Mouse (Mus musculus) liver, embryonic 16.5 days (tissue): ENCODE data around the gene Rasgef1b. TPM values are rescaled to one million over a fixed set of nuclear protein-coding genes. Genes with fewer than 3 reads are reported as not detected.

ENCODE experiments used
- ATAC-seq: fragments of 200-750 bp; cut with Nextera tagmentation; 2 replicates; pipeline ENCODE4 v1.8.0; 2017; ENCODE audit warnings: low read depth, mild to moderate bottlenecking, moderate number of reproducible peaks, moderate library complexity
- H3K27ac ChIP-seq: fragments of 300-500 bp; sonication (generic); 2 replicates; pipeline ENCODE4 v1.5.1; 2014; ENCODE audit warnings: mild to moderate bottlenecking, low read length
- H3K27me3 ChIP-seq: fragments of 300-500 bp; sonication (generic); 2 replicates; pipeline ENCODE4 v1.6.1; 2014; ENCODE audit warnings: low read depth, low read length, mixed read lengths; ENCODE audit not compliant: control insufficient read depth, insufficient read depth
- H3K36me3 ChIP-seq: fragments of 300-500 bp; sonication (generic); 2 replicates; pipeline ENCODE4 v1.6.1; 2014; ENCODE audit warnings: mild to moderate bottlenecking; ENCODE audit not compliant: control insufficient read depth, insufficient read depth
- H3K4me1 ChIP-seq: fragments of 300-500 bp; sonication (generic); 2 replicates; pipeline ENCODE4 v1.6.1; 2014; ENCODE audit warnings: low read depth, low read length, mixed read lengths; ENCODE audit not compliant: control insufficient read depth
- H3K4me2 ChIP-seq: fragments of 300-500 bp; sonication (generic); 2 replicates; pipeline ENCODE4 v1.6.1; 2014; ENCODE audit warnings: low read depth, low read length, mixed read lengths
- H3K4me3 ChIP-seq: fragments of 300-500 bp; sonication (generic); 2 replicates; pipeline ENCODE4 v1.5.1; 2014; ENCODE audit warnings: low read depth, mild to moderate bottlenecking, low read length
- H3K9ac ChIP-seq: fragments of 300-500 bp; sonication (generic); 2 replicates; pipeline ENCODE4 v1.6.1; 2014; ENCODE audit warnings: low read depth, low read length
- H3K9me3 ChIP-seq: fragments of 300-500 bp; sonication (generic); replicated peaks from 2 replicates; pipeline ENCODE4 v1.6.1; 2016; ENCODE audit warnings: low read length; ENCODE audit not compliant: control insufficient read depth
- WGBS: fragments of 180-500 bp; shearing (Covaris S2); extraction: QIAGEN DNeasy Blood & Tissue Kit; methylation state at CpG from one replicate; pipeline ENCODE4 v1.1.7; 2014; ENCODE audit not compliant: insufficient replicate concordance; 5-methylcytosine and 5-hydroxymethylcytosine counted together
- polyA plus RNA-seq: library from polyadenylated mRNA; unstranded; fragments of >200 nt; fragmentation: Nextera tagmentation; extraction: Ambion mirVana; gene quantifications from 2 replicates; pipeline ENCODE4 v1.2.1, GENCODE M21; 2015

The Rasgef1b gene
- polyA plus RNA-seq, 1 experiment from 2014 or later = 11.5 TPM

DNA sequence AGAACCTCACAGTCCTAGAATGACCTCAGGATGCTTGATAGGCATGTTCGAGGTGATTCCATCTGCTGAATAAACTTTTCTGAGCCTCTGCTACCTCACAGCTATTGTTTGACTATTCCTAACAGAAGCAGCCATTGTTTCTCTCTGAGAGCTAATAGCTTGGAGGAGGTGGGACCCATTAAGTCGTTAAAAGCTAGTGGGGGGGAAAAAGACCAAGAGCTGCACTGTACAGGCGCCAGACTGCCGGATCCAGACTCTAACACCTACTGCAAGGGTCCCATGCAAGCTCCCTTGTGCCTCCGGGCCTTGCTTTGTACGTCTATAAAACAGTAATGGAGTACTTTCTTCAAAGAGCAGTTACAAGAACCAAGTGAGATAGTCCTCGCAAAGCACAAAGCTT lies 176.2 kb downstream of the Rasgef1b start:
- ATAC-seq = no peak
- Histone ChIP-seq H3K36me3 (no peaks in the 10 kb centered on the region), H3K27me3 (no peaks in the 10 kb centered on the region), H3K9ac (no peak overlapping the region), H3K4me1 (no peaks in the 10 kb centered on the region), H3K4me3 (no peak overlapping the region), H3K9me3 (no peaks in the 10 kb centered on the region), H3K4me2 (no peak overlapping the region), H3K27ac (no peak overlapping the region)
- 57% methylated on average over 7 of the region's 7 CpGs for WGBS

GRCm38 (mm10) chr5:99544664-99545494 lies 184.0 kb downstream of the Rasgef1b start:
- no peak overlapping the region for H3K4me3 ChIP-seq
- 51% methylated on average over 6 of the region's 6 CpGs for WGBS
- H3K27me3 ChIP-seq = no peaks in the 10 kb centered on the region
- H3K9me3 ChIP-seq = no peaks in the 10 kb centered on the region
- H3K9ac ChIP-seq = no peak overlapping the region
- H3K4me2 ChIP-seq = no peak overlapping the region
- H3K27ac ChIP-seq = no peak overlapping the region
- no peaks in the 10 kb centered on the region for H3K36me3 ChIP-seq
- peaks cover 11% of the 10 kb centered on the region for H3K4me1 ChIP-seq
- no peak for ATAC-seq

- Histone ChIP-seq H3K9ac (no peak overlapping the region), H3K27me3 (no peaks in the 10 kb centered on the region), H3K4me1 (peaks cover 11% of the 10 kb centered on the region), H3K36me3 (no peaks in the 10 kb centered on the region), H3K4me3 (no peak overlapping the region), H3K27ac (no peak overlapping the region), H3K9me3 (no peaks in the 10 kb centered on the region), H3K4me2 (no peak overlapping the region)
- 55% methylated on average over 2 of the region's 2 CpGs for WGBS
- ATAC-seq = no peak
These were observed 186.7 kb downstream of the Rasgef1b start for GRCm38 (mm10) chr5:99541999-99542765.

DNA sequence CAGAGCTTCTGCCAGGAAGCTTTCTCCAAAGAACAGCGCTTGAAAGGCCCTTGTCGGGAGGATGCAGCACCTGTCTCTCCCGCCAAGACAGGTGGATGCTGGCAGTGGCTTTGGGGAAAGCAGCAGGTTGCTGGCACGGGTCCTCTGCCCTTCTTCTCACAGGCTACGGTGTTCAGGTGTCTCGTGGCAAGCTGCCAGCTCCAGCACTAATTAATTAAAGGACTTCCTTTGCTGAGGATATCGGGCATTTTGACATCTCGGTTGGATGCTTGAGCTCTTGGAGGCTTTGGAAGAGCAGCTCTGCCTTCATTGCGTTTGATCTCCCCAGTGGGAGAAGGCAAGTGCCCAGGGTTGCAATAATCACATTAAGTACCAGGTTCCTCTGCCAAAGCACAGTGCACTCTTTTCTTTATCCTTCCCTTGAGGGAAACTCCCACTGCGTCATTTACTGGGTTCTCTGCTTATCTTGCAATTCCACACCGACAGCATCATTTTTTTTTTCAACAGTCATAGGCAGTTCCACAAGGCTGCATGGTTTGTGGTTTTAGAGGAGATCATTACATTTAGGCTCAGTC lies 187.5 kb downstream of the Rasgef1b start:
- ATAC-seq = peak; percentile 64
- no peak overlapping the region for H3K4me3 ChIP-seq
- no peak overlapping the region for H3K9ac ChIP-seq
- peaks cover 11% of the 10 kb centered on the region for H3K4me1 ChIP-seq
- no peak overlapping the region for H3K27ac ChIP-seq
- H3K36me3 ChIP-seq = no peaks in the 10 kb centered on the region
- peak overlapping the region; percentile 22 for H3K4me2 ChIP-seq
- H3K9me3 ChIP-seq = no peaks in the 10 kb centered on the region
- WGBS = 33% methylated on average over 11 of the region's 11 CpGs
- no peaks in the 10 kb centered on the region for H3K27me3 ChIP-seq

- no peaks in the 10 kb centered on the region for H3K9me3 ChIP-seq
- H3K4me1 ChIP-seq = no peaks in the 10 kb centered on the region
- no peak overlapping the region for H3K9ac ChIP-seq
- H3K4me2 ChIP-seq = no peak overlapping the region
- no peaks in the 10 kb centered on the region for H3K36me3 ChIP-seq
- H3K27me3 ChIP-seq = no peaks in the 10 kb centered on the region
- ATAC-seq = no peak
- H3K4me3 ChIP-seq = no peak overlapping the region
- 54% methylated on average over 7 of the region's 7 CpGs for WGBS
- no peak overlapping the region for H3K27ac ChIP-seq
These were observed 195.4 kb downstream of the Rasgef1b start for GRCm38 (mm10) chr5:99533416-99533815.

DNA sequence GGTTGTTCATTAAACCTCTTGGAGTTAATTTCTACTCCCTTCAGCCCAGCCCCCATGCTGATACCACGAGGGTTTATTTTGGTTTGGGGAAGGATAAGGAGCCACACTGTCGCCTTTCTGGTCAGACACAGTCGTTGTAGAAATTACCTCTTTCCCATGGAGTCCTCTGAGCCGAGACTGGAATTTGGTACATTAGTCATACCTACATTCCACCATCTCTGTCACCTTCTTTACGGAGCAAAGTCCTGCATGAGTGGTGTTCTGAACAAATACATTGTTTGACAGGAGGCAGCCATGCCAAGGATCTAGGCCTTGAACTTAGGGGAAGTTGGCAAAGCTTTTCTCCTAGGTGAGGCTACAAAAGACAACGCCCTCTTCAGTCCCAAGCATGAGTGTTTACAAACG lies 202.1 kb downstream of the Rasgef1b start:
- H3K27ac ChIP-seq = no peak overlapping the region
- no peak overlapping the region for H3K4me2 ChIP-seq
- no peak overlapping the region for H3K4me3 ChIP-seq
- ATAC-seq = 0 out of 2 replicates have a peak, but pooled peaks have one; percentile 26
- H3K36me3 ChIP-seq = no peaks in the 10 kb centered on the region
- no peaks in the 10 kb centered on the region for H3K27me3 ChIP-seq
- H3K4me1 ChIP-seq = peaks cover 13% of the 10 kb centered on the region
- no peak overlapping the region for H3K9ac ChIP-seq
- 46% methylated on average over 7 of the region's 7 CpGs for WGBS
- H3K9me3 ChIP-seq = no peaks in the 10 kb centered on the region

DNA sequence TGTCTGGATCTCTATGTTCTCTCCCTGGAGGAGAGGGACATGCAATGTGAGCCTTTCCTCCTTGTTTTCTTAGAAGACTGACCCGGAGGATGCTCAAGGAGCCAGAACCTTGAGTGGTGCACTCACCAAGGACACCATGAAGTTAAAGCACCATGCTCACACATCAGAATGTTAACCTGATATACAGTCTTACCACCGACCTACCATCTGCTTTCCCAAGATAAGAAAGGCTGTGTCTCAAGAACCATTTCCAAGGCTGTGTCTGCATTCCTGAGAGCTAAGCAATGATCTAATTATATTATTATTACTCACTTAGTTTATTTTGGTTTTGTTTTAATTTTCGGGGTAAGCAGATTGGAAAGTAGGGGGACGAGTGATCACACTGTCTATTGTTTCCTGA lies 203.2 kb downstream of the Rasgef1b start:
- no peak overlapping the region for H3K9ac ChIP-seq
- H3K4me3 ChIP-seq = no peak overlapping the region
- no peak overlapping the region for H3K4me2 ChIP-seq
- no peaks in the 10 kb centered on the region for H3K27me3 ChIP-seq
- WGBS = 30% methylated on average over 4 of the region's 4 CpGs
- peaks cover 13% of the 10 kb centered on the region for H3K4me1 ChIP-seq
- ATAC-seq = peak; percentile 89
- no peaks in the 10 kb centered on the region for H3K9me3 ChIP-seq
- H3K27ac ChIP-seq = no peak overlapping the region
- no peaks in the 10 kb centered on the region for H3K36me3 ChIP-seq

DNA sequence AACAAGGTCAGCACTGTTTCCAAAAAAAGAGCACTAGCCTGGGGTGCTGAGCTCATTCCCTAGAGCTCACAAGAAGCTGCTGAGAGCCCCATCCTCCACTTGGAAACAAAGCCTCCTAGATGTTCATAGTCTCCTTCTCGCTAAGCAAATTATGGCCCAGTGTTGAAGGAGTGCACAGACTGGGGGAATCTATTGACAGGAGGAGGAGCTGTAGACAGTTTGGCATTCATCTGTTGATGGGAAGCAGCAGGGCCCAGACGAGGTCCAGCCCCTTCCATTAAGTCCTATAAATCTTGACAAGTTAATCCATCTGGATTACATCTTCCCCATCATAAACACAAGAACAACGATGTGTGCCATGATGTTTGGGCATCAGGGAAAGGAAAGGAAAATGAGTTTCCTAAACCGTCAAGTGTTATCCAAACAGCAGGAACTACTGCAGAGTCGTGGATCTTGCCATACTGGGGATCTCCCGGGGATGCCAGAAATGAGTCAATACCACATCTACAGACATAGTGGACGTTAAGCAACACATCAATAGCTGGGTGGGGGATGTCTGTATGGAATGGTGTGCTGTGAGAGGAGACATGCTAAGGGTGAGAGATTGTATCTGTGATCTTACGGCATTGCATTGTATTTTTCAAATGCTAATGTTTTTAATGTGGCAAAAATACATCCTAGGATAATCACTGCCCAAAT lies 206.1 kb downstream of the Rasgef1b start:
- Histone ChIP-seq H3K9me3 (no peaks in the 10 kb centered on the region), H3K9ac (no peak overlapping the region), H3K4me1 (peaks cover 13% of the 10 kb centered on the region), H3K4me2 (no peak overlapping the region), H3K27me3 (no peaks in the 10 kb centered on the region), H3K4me3 (no peak overlapping the region), H3K36me3 (no peaks in the 10 kb centered on the region), H3K27ac (no peak overlapping the region)
- no peak for ATAC-seq
- WGBS = 42% methylated on average over 8 of the region's 8 CpGs
